Comparison of ENCODE assay signal across 7 mouse cellular contexts in genomic region chr1:59592876-59593275, GRCm38 (mm10).
DNase-seq lines count a peak whose midpoint lies in the region; ATAC-seq and TF ChIP-seq lines count a peak whose summit lies in the region.

No protein-coding gene starts in this region.

- WGBS in lung, embryonic 15.5 days = 17% methylated on average over 12 of the region's 12 CpGs
- WGBS in forebrain, postnatal 0 days = 5% methylated on average over 12 of the region's 12 CpGs
- WGBS in liver, embryonic 15.5 days (ENCODE audit: insufficient replicate concordance) = 28% methylated on average over 12 of the region's 12 CpGs
- WGBS in stomach, embryonic 15.5 days = 37% methylated on average over 12 of the region's 12 CpGs

- no peak overlapping the region for H3K9ac ChIP-seq in lung, embryonic 15.5 days
- peak overlapping the region; percentile 25; the same call in 1 of the 2 replicates for H3K9ac ChIP-seq in forebrain, postnatal 0 days
- no peak overlapping the region for H3K9ac ChIP-seq in liver, embryonic 15.5 days
- H3K9ac ChIP-seq in stomach, embryonic 15.5 days = no peak overlapping the region

- 0 out of 2 replicates have a peak, but pooled peaks cover 5% of the 10 kb centered on the region for H3K27me3 ChIP-seq in lung, embryonic 15.5 days
- H3K27me3 ChIP-seq in forebrain, postnatal 0 days (ENCODE audit: insufficient read depth, low read length) = no peaks in the 10 kb centered on the region
- peaks cover 22% of the 10 kb centered on the region for H3K27me3 ChIP-seq in liver, embryonic 15.5 days
- peaks cover 9% of the 10 kb centered on the region; the same call in 1 of the 2 replicates for H3K27me3 ChIP-seq in stomach, embryonic 15.5 days (replicated peaks)

- H3K4me1 ChIP-seq in lung, embryonic 15.5 days = peaks cover 36% of the 10 kb centered on the region
- peaks cover 10% of the 10 kb centered on the region; the same call in 1 of the 2 replicates for H3K4me1 ChIP-seq in forebrain, postnatal 0 days (ENCODE audit: insufficient read depth)
- H3K4me1 ChIP-seq in liver, embryonic 15.5 days (replicated peaks) = peaks cover 6% of the 10 kb centered on the region
- peaks cover 3% of the 10 kb centered on the region; the same call in 1 of the 2 replicates for H3K4me1 ChIP-seq in stomach, embryonic 15.5 days

- peak; percentile 2; the same call in 1 of the 2 replicates for ATAC-seq in lung, embryonic 15.5 days (ENCODE audit: borderline replicate concordance, extremely low read depth, low FRiP score, low TSS enrichment)
- peak; percentile 84; the same call in 1 of the 2 replicates for ATAC-seq in forebrain, postnatal 0 days
- ATAC-seq in liver, embryonic 15.5 days (ENCODE audit: insufficient read depth) = no peak
- no peak for ATAC-seq in stomach, embryonic 15.5 days (ENCODE audit: insufficient read depth, low FRiP score, low read depth)

- DNase-seq in lung, postnatal 14 days = no peak
- peak; percentile 44 for DNase-seq in forebrain, postnatal 0 days
- no peak for DNase-seq in gastrocnemius, adult 8-10 months (ENCODE audit: low spot score in 2 of 2)
- DNase-seq in kidney, adult 11 months = no peak

- TF ChIP-seq CTCF in forebrain, postnatal 0 days (IDR thresholded peaks at IDR 0.05; ENCODE audit: low read depth) = no peak

- no peaks in the 10 kb centered on the region for H3K9me3 ChIP-seq in lung, embryonic 15.5 days
- no peaks in the 10 kb centered on the region for H3K9me3 ChIP-seq in forebrain, postnatal 0 days (ENCODE audit: low read length)
- no peaks in the 10 kb centered on the region for H3K9me3 ChIP-seq in liver, embryonic 15.5 days (replicated peaks)
- H3K9me3 ChIP-seq in stomach, embryonic 15.5 days = no peaks in the 10 kb centered on the region

- H3K4me2 ChIP-seq in lung, embryonic 15.5 days = peak overlapping the region; percentile 48
- H3K4me2 ChIP-seq in forebrain, postnatal 0 days (ENCODE audit: low read depth) = peak overlapping the region; percentile 35
- H3K4me2 ChIP-seq in liver, embryonic 15.5 days = peak overlapping the region; percentile 23
- peak overlapping the region; percentile 32; the same call in 1 of the 2 replicates for H3K4me2 ChIP-seq in stomach, embryonic 15.5 days

- no peaks in the 10 kb centered on the region for H3K36me3 ChIP-seq in lung, embryonic 15.5 days
- no peaks in the 10 kb centered on the region for H3K36me3 ChIP-seq in forebrain, postnatal 0 days (ENCODE audit: insufficient read depth)
- no peaks in the 10 kb centered on the region for H3K36me3 ChIP-seq in liver, embryonic 15.5 days (replicated peaks)
- H3K36me3 ChIP-seq in stomach, embryonic 15.5 days = no peaks in the 10 kb centered on the region

- H3K27ac ChIP-seq in lung, embryonic 15.5 days = peak overlapping the region; percentile 76
- 0 out of 2 replicates have a peak overlapping the region, but pooled peaks have one; percentile 9 for H3K27ac ChIP-seq in forebrain, postnatal 0 days (ENCODE audit: low read depth, low read length)
- H3K27ac ChIP-seq in liver, embryonic 15.5 days (replicated peaks) = no peak overlapping the region
- H3K27ac ChIP-seq in stomach, embryonic 15.5 days = no peak overlapping the region

- H3K4me3 ChIP-seq in lung, embryonic 15.5 days = no peak overlapping the region
- peak overlapping the region; percentile 9 for H3K4me3 ChIP-seq in forebrain, postnatal 0 days (ENCODE audit: low read depth, low read length)
- no peak overlapping the region for H3K4me3 ChIP-seq in liver, embryonic 15.5 days (replicated peaks)
- H3K4me3 ChIP-seq in stomach, embryonic 15.5 days (replicated peaks) = no peak overlapping the region

Comparison
In these comparisons a context has a peak if more than half of its experiments do, and no peak if none do; other contexts are left out.
1. ATAC-seq: peak in lung, embryonic 15.5 days (single experiment) and forebrain, postnatal 0 days (single experiment); none in liver, embryonic 15.5 days (single experiment) and stomach, embryonic 15.5 days (single experiment).
2. H3K27ac ChIP-seq: peak in lung, embryonic 15.5 days (single experiment) and forebrain, postnatal 0 days (single experiment); none in liver, embryonic 15.5 days (single experiment) and stomach, embryonic 15.5 days (single experiment).
3. Peak in every context shown above with its lines, with median percentiles within 50 percentile points of each other: H3K4me2 ChIP-seq.